Mouse (Mus musculus): ENCODE data around the gene Mical3.

The Mical3 gene

DNA sequence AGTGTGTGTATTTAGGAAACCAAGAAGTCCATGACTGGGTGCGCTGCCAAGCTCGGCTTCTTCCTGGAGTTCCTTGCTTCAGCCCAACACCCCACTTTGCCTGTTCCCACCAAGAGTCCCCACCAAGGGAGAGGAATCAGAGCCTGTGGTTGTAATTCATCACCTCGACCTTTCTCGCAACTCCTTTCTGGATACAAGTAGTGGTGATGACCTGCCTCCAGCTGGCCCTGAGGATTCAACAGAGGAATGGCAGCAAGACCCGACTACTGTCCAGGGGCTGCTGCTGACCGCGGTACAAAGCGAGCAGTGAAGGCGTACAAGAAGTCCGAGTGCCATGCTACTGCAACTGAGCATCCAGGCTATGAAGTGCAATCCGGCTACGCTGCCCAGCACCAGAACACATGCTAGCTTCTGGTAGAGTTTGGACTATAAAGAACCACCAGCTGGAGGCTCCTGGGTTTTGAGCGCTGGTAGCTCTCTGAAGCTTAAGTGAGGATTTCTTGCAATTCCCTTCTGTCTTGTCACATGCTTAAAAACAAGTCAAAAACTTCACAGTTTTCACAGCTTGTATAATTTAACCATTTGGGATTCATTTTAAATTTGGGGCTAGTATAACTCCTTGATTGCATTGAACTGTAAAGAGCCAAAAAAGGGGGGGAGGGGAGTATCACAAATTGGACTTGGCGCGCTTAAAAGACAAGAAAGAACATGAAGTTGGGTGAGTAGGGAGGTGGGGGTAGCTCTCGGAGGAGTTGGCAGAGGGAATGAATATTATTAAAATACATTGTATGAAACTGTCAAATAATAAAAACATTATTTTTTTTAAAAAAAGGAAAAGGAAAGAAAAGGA is 23.9 kb upstream of the Mical3 start:
- H3K36me3 ChIP-seq (ENCODE audit: control insufficient read depth, insufficient read depth, low read length, poor library complexity, severe bottlenecking) = no peaks in the 10 kb centered on the region
- DNase-seq (ENCODE audit: low read depth, low spot score) = no peak
- no peaks in the 10 kb centered on the region for H3K27me3 ChIP-seq (ENCODE audit: control insufficient read depth, insufficient read depth, low read length, poor library complexity, severe bottlenecking)

DNA sequence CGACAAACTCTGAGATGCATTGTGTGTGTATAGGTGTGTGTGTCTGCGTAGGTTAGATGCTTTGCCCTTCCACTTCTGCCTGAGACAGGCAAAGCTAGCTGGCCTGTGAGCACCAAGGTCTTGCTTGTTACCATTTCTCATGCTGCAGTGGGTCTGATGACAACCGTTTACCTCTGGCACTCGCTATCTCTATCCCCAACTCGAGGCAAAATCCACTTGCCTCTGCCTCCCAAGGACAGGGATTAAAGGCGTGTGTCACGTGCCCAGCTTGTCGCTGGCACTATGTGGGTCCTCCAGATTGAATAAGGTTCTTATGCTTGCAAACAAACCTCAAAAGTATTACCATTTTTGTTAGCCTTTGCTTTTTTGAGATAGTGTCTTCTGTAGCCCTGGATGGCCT is 22.4 kb upstream of the Mical3 start:
- H3K27me3 ChIP-seq (ENCODE audit: control insufficient read depth, insufficient read depth, low read length, poor library complexity, severe bottlenecking) = no peaks in the 10 kb centered on the region

DNA sequence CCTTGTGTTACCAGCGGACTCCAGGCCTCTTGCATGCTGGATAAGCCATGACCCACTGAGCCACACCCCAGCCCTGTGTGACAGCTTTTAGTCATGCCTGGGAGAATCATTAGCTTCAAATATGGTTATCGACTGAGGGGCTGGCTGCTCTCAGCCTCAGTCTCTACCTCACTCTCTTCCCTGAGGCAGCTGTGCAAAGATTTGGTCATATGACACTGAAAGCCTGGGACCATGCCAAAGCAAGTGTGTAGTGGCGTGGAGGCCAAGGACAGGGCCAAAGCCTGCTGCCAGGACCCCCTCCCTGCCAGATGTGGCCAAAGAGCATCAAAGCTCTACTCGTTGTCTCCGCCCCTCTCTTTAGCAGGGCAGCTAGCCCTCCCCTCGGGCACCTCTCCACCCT is 20.9 kb upstream of the Mical3 start:
- H3K36me3 ChIP-seq (ENCODE audit: control insufficient read depth, insufficient read depth, low read length, poor library complexity, severe bottlenecking) = no peaks in the 10 kb centered on the region
- H3K27me3 ChIP-seq (ENCODE audit: control insufficient read depth, insufficient read depth, low read length, poor library complexity, severe bottlenecking) = no peaks in the 10 kb centered on the region
- DNase-seq (ENCODE audit: low read depth, low spot score) = no peak

More for the DNA sequence above, 22.4 kb upstream of the Mical3 start:
- no peaks in the 10 kb centered on the region for H3K36me3 ChIP-seq (ENCODE audit: control insufficient read depth, insufficient read depth, low read length, poor library complexity, severe bottlenecking)
- DNase-seq (ENCODE audit: low read depth, low spot score) = no peak

DNA sequence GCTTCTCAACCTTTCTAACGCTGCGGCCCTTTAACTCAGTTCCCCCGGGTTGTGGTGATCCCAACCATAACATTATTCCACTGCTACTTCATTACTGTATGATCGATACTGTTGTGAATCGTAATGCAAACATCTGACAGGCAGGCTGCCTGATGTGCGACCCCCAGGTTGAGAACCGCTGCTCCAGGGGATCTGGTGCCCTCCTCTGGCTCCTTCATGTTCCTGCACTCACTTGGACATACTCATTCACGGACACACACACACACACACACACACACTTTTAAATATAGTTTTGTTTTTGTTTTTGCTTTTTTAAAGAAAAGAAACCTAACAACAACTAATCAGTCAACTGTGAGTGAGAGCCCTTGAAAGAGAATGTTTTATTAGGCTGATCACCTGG is 19.3 kb upstream of the Mical3 start:
- no peaks in the 10 kb centered on the region for H3K36me3 ChIP-seq (ENCODE audit: control insufficient read depth, insufficient read depth, low read length, poor library complexity, severe bottlenecking)
- DNase-seq (ENCODE audit: low read depth, low spot score) = no peak
- H3K27me3 ChIP-seq (ENCODE audit: control insufficient read depth, insufficient read depth, low read length, poor library complexity, severe bottlenecking) = no peaks in the 10 kb centered on the region

DNA sequence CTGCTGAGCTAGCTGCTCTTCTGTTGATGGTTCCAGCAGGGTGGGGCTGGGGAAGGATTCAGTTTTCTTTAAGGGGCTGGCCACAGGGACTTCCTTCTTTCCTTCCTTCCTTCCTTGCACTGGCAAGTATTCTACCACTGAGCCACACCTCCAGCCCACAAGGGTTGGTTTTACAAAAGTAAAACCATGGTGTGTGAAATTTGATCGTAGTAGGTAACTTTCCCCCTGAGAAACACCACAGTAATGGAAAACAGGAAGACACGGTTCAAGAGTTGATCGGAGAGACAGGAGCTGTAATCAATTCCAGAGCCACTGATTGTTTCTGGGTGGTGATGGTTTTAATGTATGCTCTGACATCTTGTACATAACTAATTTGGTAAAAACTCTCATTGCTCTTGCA is 18.6 kb upstream of the Mical3 start:
- no peak for DNase-seq (ENCODE audit: low read depth, low spot score)
- H3K36me3 ChIP-seq (ENCODE audit: control insufficient read depth, insufficient read depth, low read length, poor library complexity, severe bottlenecking) = no peaks in the 10 kb centered on the region
- H3K27me3 ChIP-seq (ENCODE audit: control insufficient read depth, insufficient read depth, low read length, poor library complexity, severe bottlenecking) = no peaks in the 10 kb centered on the region

DNA sequence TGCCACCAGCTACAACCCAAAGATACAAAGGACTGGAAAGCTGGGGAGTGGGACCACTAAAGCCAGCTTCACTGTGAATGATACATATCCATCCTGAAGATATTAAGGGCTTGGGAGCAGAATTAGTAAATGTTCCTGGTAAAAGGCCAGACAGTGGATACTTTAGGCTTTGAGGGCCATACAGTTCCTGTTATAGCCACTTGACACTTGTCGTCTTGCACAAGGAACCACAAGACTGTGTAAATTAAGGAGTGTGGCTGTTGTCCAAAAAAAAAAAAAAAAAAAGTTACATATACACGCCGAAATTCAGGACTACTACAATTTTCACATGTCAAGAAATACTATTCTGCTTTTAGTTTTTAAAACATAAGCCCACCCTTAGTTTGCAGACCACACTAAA is 17.6 kb upstream of the Mical3 start:
- Histone ChIP-seq H3K27me3 (ENCODE audit: control insufficient read depth, insufficient read depth, low read length, poor library complexity, severe bottlenecking) (no peaks in the 10 kb centered on the region), H3K36me3 (ENCODE audit: control insufficient read depth, insufficient read depth, low read length, poor library complexity, severe bottlenecking) (no peaks in the 10 kb centered on the region)
- no peak for DNase-seq (ENCODE audit: low read depth, low spot score)

DNA sequence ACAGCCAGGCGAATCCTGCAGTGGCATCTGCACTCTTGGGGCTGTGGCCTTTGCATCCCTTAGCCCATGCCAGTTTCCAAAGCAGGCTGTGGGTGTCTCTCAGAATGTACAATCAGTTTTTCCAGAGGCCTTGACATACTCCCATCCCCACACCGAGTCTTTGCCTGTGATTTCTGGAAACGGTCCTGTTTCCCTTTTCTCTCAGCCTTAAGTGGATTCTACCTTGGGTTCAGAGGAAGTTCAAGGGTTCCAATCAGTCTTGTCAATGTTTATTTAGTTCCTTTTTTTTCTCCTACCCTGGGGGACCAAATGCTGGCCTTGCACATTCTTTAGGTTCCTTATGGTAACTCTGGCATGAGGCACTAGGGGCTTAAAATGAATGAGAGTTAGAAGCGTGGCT is 16.0 kb upstream of the Mical3 start:
- Histone ChIP-seq H3K27me3 (ENCODE audit: control insufficient read depth, insufficient read depth, low read length, poor library complexity, severe bottlenecking) (no peaks in the 10 kb centered on the region), H3K36me3 (ENCODE audit: control insufficient read depth, insufficient read depth, low read length, poor library complexity, severe bottlenecking) (no peaks in the 10 kb centered on the region)
- DNase-seq (ENCODE audit: low read depth, low spot score) = no peak

DNA sequence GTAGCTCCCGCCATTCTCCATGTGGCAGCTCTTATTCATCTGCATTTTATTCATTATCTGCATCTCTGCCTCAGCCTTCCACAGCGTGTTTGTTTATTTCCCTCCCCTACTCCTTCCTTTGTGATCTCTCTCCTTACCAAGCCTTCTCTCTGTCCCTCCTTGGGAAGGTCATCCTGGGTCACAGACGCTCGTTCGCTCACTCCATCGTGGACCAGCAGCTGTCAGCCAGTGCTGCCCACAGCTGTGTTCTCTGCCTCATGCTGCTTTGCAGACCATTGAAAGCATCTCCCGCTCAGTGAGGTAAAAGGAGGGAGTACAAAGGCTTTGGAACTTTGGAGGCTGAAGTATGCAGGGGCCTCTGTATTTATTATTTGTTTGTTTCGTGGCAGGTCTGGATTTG is 15.1 kb upstream of the Mical3 start:
- Histone ChIP-seq H3K36me3 (ENCODE audit: control insufficient read depth, insufficient read depth, low read length, poor library complexity, severe bottlenecking) (no peaks in the 10 kb centered on the region), H3K27me3 (ENCODE audit: control insufficient read depth, insufficient read depth, low read length, poor library complexity, severe bottlenecking) (no peaks in the 10 kb centered on the region)
- no peak for DNase-seq (ENCODE audit: low read depth, low spot score)

DNA sequence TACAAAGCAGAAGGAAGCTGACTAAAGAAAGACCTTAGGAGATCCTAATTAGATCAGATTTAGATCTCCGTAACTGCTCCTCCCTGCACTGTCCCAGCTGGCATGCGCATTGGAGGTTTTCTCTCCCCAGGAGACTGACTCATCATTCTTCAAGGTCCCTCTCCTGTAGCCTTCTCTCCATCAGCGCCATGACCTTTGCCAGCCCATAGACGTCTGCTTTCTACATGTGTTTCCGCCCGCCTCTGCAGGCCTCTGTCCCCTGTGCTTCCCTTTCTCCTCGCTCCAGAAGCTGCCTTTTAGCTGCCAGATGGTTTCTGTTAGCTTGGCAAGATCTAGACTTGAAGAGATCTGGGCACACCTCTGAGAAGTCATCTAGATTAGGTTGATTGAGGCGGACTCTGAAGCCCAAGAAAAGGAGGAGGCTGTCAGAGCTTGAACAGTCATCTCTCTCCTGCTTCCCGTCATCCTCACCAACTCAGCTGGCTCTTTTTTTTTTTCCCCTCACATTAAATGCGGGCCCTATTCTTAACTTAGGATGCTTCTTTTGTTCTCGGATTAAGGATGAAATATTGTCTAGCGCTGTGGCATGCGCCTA is 14.3 kb upstream of the Mical3 start:
- Histone ChIP-seq H3K27me3 (ENCODE audit: control insufficient read depth, insufficient read depth, low read length, poor library complexity, severe bottlenecking) (no peaks in the 10 kb centered on the region), H3K36me3 (ENCODE audit: control insufficient read depth, insufficient read depth, low read length, poor library complexity, severe bottlenecking) (no peaks in the 10 kb centered on the region)
- no peak for DNase-seq (ENCODE audit: low read depth, low spot score)

DNA sequence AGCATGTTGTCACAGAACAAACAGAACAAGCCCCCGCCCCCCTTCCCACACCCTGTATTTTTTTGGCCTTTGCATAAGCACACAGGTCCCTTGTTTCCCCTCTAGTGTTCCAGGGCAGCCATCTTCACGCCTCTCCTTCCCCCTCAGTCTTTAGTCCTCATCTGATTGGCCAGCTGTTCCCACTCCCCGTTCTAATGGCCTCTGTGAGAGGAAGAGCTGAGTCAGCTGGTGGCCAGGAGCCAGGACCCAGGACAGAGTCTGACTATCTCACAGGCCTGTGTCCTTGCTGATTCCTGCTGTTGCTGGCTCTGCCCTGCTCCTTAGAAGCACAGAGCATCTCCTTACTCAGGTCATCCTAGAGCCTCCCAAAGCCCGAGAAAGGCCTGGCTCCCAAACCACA is 13.3 kb upstream of the Mical3 start:
- no peak for DNase-seq (ENCODE audit: low read depth, low spot score)
- no peaks in the 10 kb centered on the region for H3K27me3 ChIP-seq (ENCODE audit: control insufficient read depth, insufficient read depth, low read length, poor library complexity, severe bottlenecking)
- no peaks in the 10 kb centered on the region for H3K36me3 ChIP-seq (ENCODE audit: control insufficient read depth, insufficient read depth, low read length, poor library complexity, severe bottlenecking)

DNA sequence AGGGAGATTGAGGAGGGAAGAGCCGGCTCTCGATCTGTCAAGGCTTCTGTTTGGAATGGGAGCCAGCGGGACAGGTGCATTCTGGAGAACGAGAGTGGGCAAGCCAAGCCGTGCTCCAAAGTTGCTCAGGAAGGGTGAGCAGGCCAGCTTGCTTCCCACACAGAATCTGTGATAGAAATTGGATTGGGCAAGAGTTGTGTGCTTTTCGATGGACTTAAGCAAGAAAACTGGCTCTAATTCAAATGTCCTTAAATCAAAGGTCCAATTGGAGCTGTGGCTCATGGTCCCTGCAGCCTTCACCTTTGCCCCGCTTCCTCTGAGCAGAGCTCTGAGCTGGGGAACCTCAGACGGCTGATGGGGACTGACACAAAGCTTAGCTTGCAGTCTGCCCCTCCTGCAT is 12.6 kb upstream of the Mical3 start:
- Histone ChIP-seq H3K36me3 (ENCODE audit: control insufficient read depth, insufficient read depth, low read length, poor library complexity, severe bottlenecking) (no peaks in the 10 kb centered on the region), H3K27me3 (ENCODE audit: control insufficient read depth, insufficient read depth, low read length, poor library complexity, severe bottlenecking) (no peaks in the 10 kb centered on the region)
- DNase-seq (ENCODE audit: low read depth, low spot score) = no peak

DNA sequence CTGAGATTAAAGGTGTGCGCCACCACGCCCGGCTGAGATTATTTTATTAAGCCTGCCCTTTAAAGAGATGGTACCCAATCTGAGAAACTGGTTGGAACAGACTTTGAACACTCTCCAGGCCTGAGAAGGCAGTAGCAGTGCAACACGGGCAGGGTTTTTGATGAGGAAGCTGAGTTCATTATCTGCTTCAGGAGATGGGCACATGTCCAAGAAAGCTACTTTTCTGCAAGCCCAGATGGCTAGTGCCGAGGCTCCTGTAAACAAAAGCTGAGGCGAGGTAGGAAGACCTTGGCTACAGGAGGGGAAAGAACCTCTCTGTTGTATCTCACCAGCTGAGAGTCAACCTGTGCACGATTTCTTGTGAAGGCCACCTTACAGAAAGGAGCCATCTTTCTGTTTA is 11.5 kb upstream of the Mical3 start:
- DNase-seq (ENCODE audit: low read depth, low spot score) = no peak
- Histone ChIP-seq H3K27me3 (ENCODE audit: control insufficient read depth, insufficient read depth, low read length, poor library complexity, severe bottlenecking) (no peaks in the 10 kb centered on the region), H3K36me3 (ENCODE audit: control insufficient read depth, insufficient read depth, low read length, poor library complexity, severe bottlenecking) (no peaks in the 10 kb centered on the region)

DNA sequence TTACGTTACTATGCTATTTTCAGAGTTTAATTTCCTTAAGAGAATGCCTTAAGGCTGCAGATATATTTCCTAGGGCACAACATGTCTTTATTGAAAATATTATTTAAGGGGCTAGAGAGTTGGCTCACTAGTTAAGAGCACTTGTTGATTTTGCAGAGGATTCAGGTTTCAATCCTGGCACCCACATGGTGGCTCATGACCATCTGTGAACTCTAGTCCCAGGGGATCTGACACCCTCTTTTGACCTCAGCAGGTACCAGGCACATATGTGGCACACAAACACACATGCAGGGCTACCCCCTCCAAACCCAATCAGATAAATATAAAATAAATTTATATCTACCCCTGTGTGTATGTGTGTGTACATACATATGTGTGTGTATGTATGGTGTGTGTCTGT is 8.5 kb upstream of the Mical3 start:
- H3K36me3 ChIP-seq (ENCODE audit: control insufficient read depth, insufficient read depth, low read length, poor library complexity, severe bottlenecking) = no peaks in the 10 kb centered on the region
- DNase-seq (ENCODE audit: low read depth, low spot score) = no peak

DNA sequence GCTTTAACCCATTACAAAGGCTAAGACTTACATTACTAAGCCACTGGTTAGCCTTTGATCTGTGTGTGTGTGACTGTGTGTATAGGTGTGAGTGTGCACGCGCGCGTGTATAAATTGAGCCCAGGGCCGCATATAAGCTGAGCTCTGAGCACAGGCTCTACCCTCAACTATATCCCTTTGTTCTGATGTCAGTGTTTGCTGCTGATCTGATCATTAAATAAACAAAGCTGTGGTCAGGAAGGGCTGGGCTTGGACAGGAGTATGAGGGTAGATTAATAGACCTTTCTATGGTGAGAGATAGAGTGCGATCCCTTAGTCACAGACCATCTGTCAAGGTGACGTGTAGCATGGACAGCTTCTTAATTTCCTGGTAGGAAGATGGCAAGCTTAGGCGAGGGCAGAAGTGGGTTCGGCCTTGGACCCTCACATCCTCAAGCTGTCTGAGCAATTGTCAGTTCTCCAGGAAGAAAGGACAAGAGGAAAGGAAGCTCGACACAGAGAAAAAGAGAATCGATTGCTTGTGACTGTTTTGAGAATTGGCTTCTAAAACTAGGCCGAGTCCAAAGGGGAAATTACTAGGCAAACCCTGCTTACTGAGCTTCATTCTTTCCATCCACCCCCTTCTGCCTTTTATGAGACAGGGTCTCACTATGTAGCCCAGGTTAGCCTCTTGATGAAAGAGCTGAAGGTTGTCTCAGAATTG is 7.7 kb upstream of the Mical3 start:
- no peak for DNase-seq (ENCODE audit: low read depth, low spot score)
- Histone ChIP-seq H3K27me3 (ENCODE audit: control insufficient read depth, insufficient read depth, low read length, poor library complexity, severe bottlenecking) (no peaks in the 10 kb centered on the region), H3K36me3 (ENCODE audit: control insufficient read depth, insufficient read depth, low read length, poor library complexity, severe bottlenecking) (no peaks in the 10 kb centered on the region)

More for the DNA sequence above, 8.5 kb upstream of the Mical3 start:
- H3K27me3 ChIP-seq (ENCODE audit: control insufficient read depth, insufficient read depth, low read length, poor library complexity, severe bottlenecking) = no peaks in the 10 kb centered on the region

DNA sequence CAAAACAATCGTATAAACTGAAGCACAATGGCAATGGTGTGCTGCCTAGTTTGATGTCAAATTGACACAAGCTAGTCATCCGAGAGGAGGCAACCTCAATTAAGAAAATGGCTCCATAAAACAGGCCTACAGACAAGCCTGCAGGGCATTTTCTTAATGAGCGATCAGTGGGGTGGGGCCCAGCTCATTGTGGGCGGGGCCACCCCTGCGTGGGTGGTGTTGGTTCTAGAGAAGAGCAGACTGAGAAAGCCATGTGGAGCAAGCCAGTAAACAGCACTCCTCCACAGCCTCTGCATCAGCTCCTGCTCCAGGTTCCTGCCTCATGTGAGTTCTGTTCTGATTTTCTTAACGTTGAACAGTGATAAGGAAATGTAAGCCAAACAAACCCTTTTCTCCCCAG is 6.4 kb upstream of the Mical3 start:
- H3K36me3 ChIP-seq (ENCODE audit: control insufficient read depth, insufficient read depth, low read length, poor library complexity, severe bottlenecking) = no peaks in the 10 kb centered on the region
- no peaks in the 10 kb centered on the region; the same call in 1 of the 2 replicates for H3K27me3 ChIP-seq (ENCODE audit: control insufficient read depth, insufficient read depth, low read length, poor library complexity, severe bottlenecking)
- DNase-seq (ENCODE audit: low read depth, low spot score) = no peak

Data from splenic B cell, adult 2 months (primary cell).